Mouse (Mus musculus) lung, embryonic 14.5 days (tissue): Measurements from ENCODE around the gene Celf2. TPM values are rescaled to one million over a fixed set of nuclear protein-coding genes. Genes with fewer than 3 reads are reported as not detected.

Source experiments
- ATAC-seq: fragments of 200-750 bp; cut with Nextera tagmentation; 2 replicates; pipeline ENCODE4 v1.8.0; 2017; ENCODE audit warnings: mild to moderate bottlenecking, moderate TSS enrichment, moderate library complexity; ENCODE audit not compliant: insufficient read depth
- DNase-seq: peaks from one replicate; pipeline ENCODE4 v3.0.0-alpha.2; 2015
- H3K27ac ChIP-seq: fragments of 300-500 bp; sonication (generic); 2 replicates; pipeline ENCODE4 v1.5.1; 2014; ENCODE audit warnings: low read depth, mild to moderate bottlenecking, moderate library complexity
- H3K27me3 ChIP-seq: fragments of 300-500 bp; sonication (generic); 2 replicates; pipeline ENCODE4 v1.6.1; 2014; ENCODE audit warnings: low read length, control low read depth; ENCODE audit not compliant: insufficient read depth
- H3K36me3 ChIP-seq: fragments of 300-500 bp; sonication (generic); 2 replicates; pipeline ENCODE4 v1.6.1; 2014; ENCODE audit warnings: control low read depth; ENCODE audit not compliant: insufficient read depth
- H3K4me1 ChIP-seq: fragments of 300-500 bp; sonication (generic); 2 replicates; pipeline ENCODE4 v1.6.1; 2014; ENCODE audit warnings: antibody characterized with exemption, control low read depth; ENCODE audit not compliant: insufficient read depth
- H3K4me2 ChIP-seq: fragments of 300-500 bp; sonication (generic); 2 replicates; pipeline ENCODE4 v1.6.1; 2014; ENCODE audit warnings: mild to moderate bottlenecking
- H3K4me3 ChIP-seq: fragments of 300-500 bp; sonication (generic); 2 replicates; pipeline ENCODE4 v1.5.1; 2014; ENCODE audit warnings: low read depth, low read length
- H3K9ac ChIP-seq: fragments of 300-500 bp; sonication (generic); 2 replicates; pipeline ENCODE4 v1.6.1; 2014
- H3K9me3 ChIP-seq: fragments of 300-500 bp; sonication (generic); 2 replicates; pipeline ENCODE4 v1.6.1; 2016; ENCODE audit warnings: low read depth, low read length, control low read depth
- CTCF ChIP-seq: IDR thresholded peaks from 2 replicates; pipeline ENCODE4 v1.5.1; 2016; ENCODE audit warnings: antibody characterized with exemption, low read depth
- WGBS: fragments of 180-500 bp; shearing (Covaris S2); extraction: QIAGEN DNeasy Blood & Tissue Kit; methylation state at CpG from one replicate; pipeline ENCODE4 v1.1.7; 2014; 5-methylcytosine and 5-hydroxymethylcytosine counted together
- polyA plus RNA-seq: library from polyadenylated mRNA; unstranded; fragments of >200 nt; fragmentation: Nextera tagmentation; extraction: Ambion mirVana; gene quantifications from 2 replicates; pipeline ENCODE4 v1.2.1, GENCODE M21; 2014

The Celf2 gene
- polyA plus RNA-seq, 1 experiment from 2014 or later: 92.3 TPM

DNA sequence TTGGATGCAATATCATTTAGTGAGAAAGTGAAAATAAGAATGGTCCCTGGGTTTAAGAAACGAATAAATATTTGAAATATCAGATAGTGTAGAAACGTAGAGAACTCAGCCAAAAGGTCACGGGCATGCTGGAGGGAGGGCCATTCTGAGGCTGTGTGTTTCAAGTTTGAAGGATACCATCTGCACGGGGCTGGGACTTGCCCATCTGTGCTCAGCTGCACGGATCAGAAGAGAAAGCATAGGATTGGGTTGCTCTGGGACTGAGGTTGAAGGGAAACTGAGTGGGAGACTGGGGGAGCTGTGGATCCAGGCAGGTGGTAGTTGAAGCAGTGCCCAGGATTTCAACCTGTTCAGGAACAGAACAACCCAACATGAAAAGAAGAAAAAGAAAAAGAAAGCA lies 483.8 kb downstream of the Celf2 start:
- ATAC-seq (peak; percentile 92), DNase-seq (peak; percentile 82)
- no peaks in the 10 kb centered on the region for H3K4me1 ChIP-seq
- H3K9ac ChIP-seq: no peak overlapping the region
- H3K4me2 ChIP-seq: no peak overlapping the region
- H3K9me3 ChIP-seq: no peaks in the 10 kb centered on the region
- WGBS: 20% methylated on average over 5 of the region's 5 CpGs
- no peak overlapping the region for H3K27ac ChIP-seq
- TF ChIP-seq CTCF: no peak
- no peaks in the 10 kb centered on the region for H3K36me3 ChIP-seq
- H3K27me3 ChIP-seq: no peaks in the 10 kb centered on the region
- no peak overlapping the region for H3K4me3 ChIP-seq

- H3K27me3 ChIP-seq: no peaks in the 10 kb centered on the region
- no peak overlapping the region for H3K9ac ChIP-seq
- no peak for TF ChIP-seq CTCF
- no peak overlapping the region for H3K27ac ChIP-seq
- no peak overlapping the region for H3K4me3 ChIP-seq
- ATAC-seq: no peak
- 45% methylated on average over 3 of the region's 3 CpGs for WGBS
- no peak for DNase-seq
- H3K4me2 ChIP-seq: no peak overlapping the region
- H3K36me3 ChIP-seq: no peaks in the 10 kb centered on the region
- H3K9me3 ChIP-seq: no peaks in the 10 kb centered on the region
- H3K4me1 ChIP-seq: no peaks in the 10 kb centered on the region
Observed at GRCm38 (mm10) chr2:7022184-7022583, 487.2 kb downstream of the Celf2 start.

- Histone ChIP-seq H3K9ac (no peak overlapping the region), H3K27ac (no peak overlapping the region), H3K4me2 (no peak overlapping the region), H3K27me3 (no peaks in the 10 kb centered on the region), H3K4me1 (no peaks in the 10 kb centered on the region), H3K4me3 (no peak overlapping the region), H3K36me3 (no peaks in the 10 kb centered on the region), H3K9me3 (no peaks in the 10 kb centered on the region)
- TF ChIP-seq CTCF: no peak
- WGBS: 75% methylated on average over 6 of the region's 6 CpGs
- DNase-seq (no peak), ATAC-seq (no peak)
Observed at GRCm38 (mm10) chr2:7017384-7018113, 491.8 kb downstream of the Celf2 start.

GRCm38 (mm10) chr2:7013126-7013525 lies 496.2 kb downstream of the Celf2 start:
- Histone ChIP-seq H3K9me3 (no peaks in the 10 kb centered on the region), H3K4me1 (no peaks in the 10 kb centered on the region), H3K4me3 (no peak overlapping the region), H3K27ac (no peak overlapping the region), H3K27me3 (no peaks in the 10 kb centered on the region), H3K36me3 (no peaks in the 10 kb centered on the region), H3K9ac (no peak overlapping the region), H3K4me2 (no peak overlapping the region)
- no peak for DNase-seq
- 93% methylated on average over 5 of the region's 5 CpGs for WGBS
- no peak for ATAC-seq
- TF ChIP-seq CTCF: no peak

DNA sequence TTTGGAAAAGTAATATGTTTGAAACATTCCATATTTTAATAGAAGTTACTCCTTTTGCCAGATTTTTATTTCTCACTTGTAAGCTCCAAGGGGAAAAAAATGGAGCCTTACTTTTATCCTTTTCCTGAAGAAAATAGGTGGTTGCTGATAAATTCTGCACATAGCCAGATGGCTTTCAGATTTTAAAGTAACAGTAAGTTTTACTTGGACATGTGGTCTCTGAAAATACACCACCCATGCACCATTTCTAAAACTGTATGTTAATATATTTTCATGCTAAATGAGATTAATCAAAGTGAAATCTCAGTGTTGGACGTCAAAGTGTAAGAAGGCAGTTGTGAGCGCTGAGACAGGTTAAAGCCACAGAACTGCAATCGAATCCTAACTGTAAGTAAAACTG lies 502.5 kb downstream of the Celf2 start:
- WGBS: 72% methylated on average over 3 of the region's 3 CpGs
- Histone ChIP-seq H3K9me3 (no peaks in the 10 kb centered on the region), H3K27ac (no peak overlapping the region), H3K9ac (no peak overlapping the region), H3K4me2 (no peak overlapping the region), H3K4me3 (no peak overlapping the region), H3K36me3 (no peaks in the 10 kb centered on the region), H3K27me3 (no peaks in the 10 kb centered on the region), H3K4me1 (no peaks in the 10 kb centered on the region)
- DNase-seq (no peak), ATAC-seq (no peak)
- TF ChIP-seq CTCF: no peak

DNA sequence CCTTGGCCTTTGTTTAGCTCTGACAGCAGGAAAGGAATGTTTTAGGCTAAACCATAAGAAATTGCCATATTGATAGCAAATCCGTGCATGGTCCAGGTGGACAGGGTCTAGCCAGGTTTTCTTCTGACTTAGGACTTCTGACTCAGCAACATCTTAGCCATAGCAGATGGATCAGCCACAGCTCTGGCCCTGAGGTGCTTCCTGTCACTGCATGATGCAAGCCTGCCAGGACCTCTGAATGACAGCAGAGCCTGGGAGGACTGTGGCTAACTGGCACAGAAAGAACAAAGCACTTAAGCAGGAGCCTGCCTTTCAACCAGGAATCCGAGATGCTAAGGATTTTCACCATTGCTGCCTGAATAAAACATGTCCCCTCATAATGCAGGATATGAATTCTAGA lies 507.4 kb downstream of the Celf2 start:
- no peaks in the 10 kb centered on the region for H3K36me3 ChIP-seq
- no peak overlapping the region for H3K4me2 ChIP-seq
- no peak overlapping the region for H3K9ac ChIP-seq
- ATAC-seq (no peak), DNase-seq (no peak)
- H3K27ac ChIP-seq: no peak overlapping the region
- no peaks in the 10 kb centered on the region for H3K27me3 ChIP-seq
- H3K9me3 ChIP-seq: no peaks in the 10 kb centered on the region
- no peak for TF ChIP-seq CTCF
- no peaks in the 10 kb centered on the region for H3K4me1 ChIP-seq
- 40% methylated on average over 2 of the region's 2 CpGs for WGBS
- no peak overlapping the region for H3K4me3 ChIP-seq

- Histone ChIP-seq H3K27ac (no peak overlapping the region), H3K36me3 (no peaks in the 10 kb centered on the region), H3K27me3 (no peaks in the 10 kb centered on the region), H3K4me1 (no peaks in the 10 kb centered on the region), H3K9ac (no peak overlapping the region), H3K4me2 (no peak overlapping the region), H3K9me3 (no peaks in the 10 kb centered on the region), H3K4me3 (no peak overlapping the region)
- ATAC-seq (peak; percentile 41; the same call in 1 of the 2 replicates), DNase-seq (peak; percentile 18)
- 39% methylated on average over 5 of the region's 5 CpGs for WGBS
- no peak for TF ChIP-seq CTCF
Observed at GRCm38 (mm10) chr2:6991010-6991421, 518.3 kb downstream of the Celf2 start.

- no peaks in the 10 kb centered on the region for H3K27me3 ChIP-seq
- H3K4me3 ChIP-seq: no peak overlapping the region
- H3K9ac ChIP-seq: no peak overlapping the region
- no peaks in the 10 kb centered on the region for H3K9me3 ChIP-seq
- no peaks in the 10 kb centered on the region for H3K36me3 ChIP-seq
- WGBS: 40% methylated on average over 4 of the region's 4 CpGs
- H3K27ac ChIP-seq: no peak overlapping the region
- ATAC-seq (no peak), DNase-seq (no peak)
- no peak overlapping the region for H3K4me2 ChIP-seq
- no peak for TF ChIP-seq CTCF
- H3K4me1 ChIP-seq: no peaks in the 10 kb centered on the region
Observed at GRCm38 (mm10) chr2:6985706-6986105, 523.7 kb downstream of the Celf2 start.
